Mouse (Mus musculus) heart, postnatal 36 days (tissue): ENCODE results near the gene Ccdc97. TPM values are rescaled to one million over a fixed set of nuclear protein-coding genes. Genes with fewer than 3 reads are reported as not detected.
A peak's percentile ranks its signal among the peaks of the same experiment; 100 is the strongest.
"Not testable (repeated sequence)": the region's sequence is repeated elsewhere in the genome, so short reads cannot be mapped to it uniquely, and the experiment has no call there.

Experiments
- DNase-seq, 2 experiments: peaks; one replicate each; pipeline ENCODE4 v3.0.0; 2021 to 2022
- intact Hi-C: fragments of 180-260 bp; cut with DNase I; formaldehyde crosslinking; loops from one replicate; pipeline ENCODE4 v1.15.1; 2025
- total RNA-seq, 2 experiments: library from RNA; stranded (reverse); gene quantifications; 2 replicates each; pipeline ENCODE4 v1.2.3; 2021

The Ccdc97 gene
- total RNA-seq, 2 experiments from 2014 or later: 55.0 to 55.8 TPM

GRCm38 (mm10) chr7:25725886-25726285, 7.0 kb upstream of the Ccdc97 start:
- no peak for DNase-seq
- intact Hi-C loops: no loop called here

- not testable (repeated sequence) for DNase-seq
- intact Hi-C loops: loop anchor here (2.0 kb wide), 1 partner anchor 31 kb away; no protein-coding TSS in a partner anchor
These were observed 2.9 kb upstream of the Ccdc97 start for GRCm38 (mm10) chr7:25721776-25722175.

- intact Hi-C loops: loop anchor here (1.0 to 2.0 kb wide), 2 partner anchors 32 to 85 kb away; no protein-coding TSS in a partner anchor
- no peak for DNase-seq
These were observed 1.9 kb upstream of the Ccdc97 start for GRCm38 (mm10) chr7:25720760-25721159.

GRCm38 (mm10) chr7:25719761-25720610, 1.1 kb upstream of the Ccdc97 start:
- intact Hi-C loops: loop anchor here (1.0 to 2.0 kb wide), 2 partner anchors 33 to 85 kb away; no protein-coding TSS in a partner anchor
- peak; percentile 85 to 92 for DNase-seq

- intact Hi-C loops: no loop called here
- no peak for DNase-seq
These were observed 1.4 kb downstream of the Ccdc97 start for GRCm38 (mm10) chr7:25717478-25717877.

- intact Hi-C loops: no loop called here
- DNase-seq: no peak
These were observed 3.1 kb downstream of the Ccdc97 start for GRCm38 (mm10) chr7:25715731-25716271.

GRCm38 (mm10) chr7:25714581-25714980, 4.3 kb downstream of the Ccdc97 start:
- DNase-seq: no peak
- intact Hi-C loops: no loop called here

GRCm38 (mm10) chr7:25712801-25713200, 6.1 kb downstream of the Ccdc97 start:
- no peak for DNase-seq
- intact Hi-C loops: no loop called here

GRCm38 (mm10) chr7:25711731-25712197, 7.1 kb downstream of the Ccdc97 start:
- intact Hi-C loops: loop anchor here (1.0 kb wide), 1 partner anchor 12 kb away; no protein-coding TSS in a partner anchor
- DNase-seq: peak; percentile 61 to 69

- DNase-seq: no peak
- intact Hi-C loops: loop anchor here (1.0 kb wide), 1 partner anchor 12 kb away; no protein-coding TSS in a partner anchor
These were observed 7.7 kb downstream of the Ccdc97 start for GRCm38 (mm10) chr7:25711165-25711564.

- peak in 1 of 2 experiments; percentile 33 for DNase-seq
- intact Hi-C loops: loop anchor here (1.0 kb wide), 1 partner anchor 11 kb away; no protein-coding TSS in a partner anchor
These were observed 8.3 kb downstream of the Ccdc97 start for GRCm38 (mm10) chr7:25710519-25711130.

- intact Hi-C loops: no loop called here
- DNase-seq: peak in 1 of 2 experiments; percentile 51
These were observed 8.9 kb downstream of the Ccdc97 start for GRCm38 (mm10) chr7:25709961-25710360.

GRCm38 (mm10) chr7:25707581-25708292, 11.2 kb downstream of the Ccdc97 start:
- DNase-seq: peak; percentile 63 to 71
- intact Hi-C loops: no loop called here

- no peak for DNase-seq
- intact Hi-C loops: loop anchor here (1.0 kb wide), 1 partner anchor 17 kb away; no protein-coding TSS in a partner anchor
These were observed 12.2 kb downstream of the Ccdc97 start for GRCm38 (mm10) chr7:25706578-25707170.

- intact Hi-C loops: loop anchor here (1.0 kb wide), 1 partner anchor 17 kb away; no protein-coding TSS in a partner anchor
- peak; percentile 49 to 59 for DNase-seq
These were observed 13.1 kb downstream of the Ccdc97 start for GRCm38 (mm10) chr7:25705801-25706251.

- no peak for DNase-seq
- intact Hi-C loops: no loop called here
These were observed 14.0 kb downstream of the Ccdc97 start for GRCm38 (mm10) chr7:25704716-25705364.

GRCm38 (mm10) chr7:25703793-25704494, 14.9 kb downstream of the Ccdc97 start:
- peak in 1 of 2 experiments; percentile 33 for DNase-seq
- intact Hi-C loops: no loop called here

- intact Hi-C loops: no loop called here
- no peak for DNase-seq
These were observed 16.5 kb downstream of the Ccdc97 start for GRCm38 (mm10) chr7:25702350-25702749.

GRCm38 (mm10) chr7:25700732-25701131, 18.2 kb downstream of the Ccdc97 start:
- intact Hi-C loops: no loop called here
- DNase-seq: no peak
